Mouse (Mus musculus) thymus, postnatal 36 days (tissue): ENCODE data around the gene Bcl7c.
"Not testable (repeated sequence)": the region's sequence is repeated elsewhere in the genome, so short reads cannot be mapped to it uniquely, and the experiment has no call there.

Source experiments
- DNase-seq, 2 experiments: peaks; one replicate each; pipeline ENCODE4 v3.0.0; 2022; ENCODE audit warnings: mixed read lengths in 2 of 2

The Bcl7c gene

DNA sequence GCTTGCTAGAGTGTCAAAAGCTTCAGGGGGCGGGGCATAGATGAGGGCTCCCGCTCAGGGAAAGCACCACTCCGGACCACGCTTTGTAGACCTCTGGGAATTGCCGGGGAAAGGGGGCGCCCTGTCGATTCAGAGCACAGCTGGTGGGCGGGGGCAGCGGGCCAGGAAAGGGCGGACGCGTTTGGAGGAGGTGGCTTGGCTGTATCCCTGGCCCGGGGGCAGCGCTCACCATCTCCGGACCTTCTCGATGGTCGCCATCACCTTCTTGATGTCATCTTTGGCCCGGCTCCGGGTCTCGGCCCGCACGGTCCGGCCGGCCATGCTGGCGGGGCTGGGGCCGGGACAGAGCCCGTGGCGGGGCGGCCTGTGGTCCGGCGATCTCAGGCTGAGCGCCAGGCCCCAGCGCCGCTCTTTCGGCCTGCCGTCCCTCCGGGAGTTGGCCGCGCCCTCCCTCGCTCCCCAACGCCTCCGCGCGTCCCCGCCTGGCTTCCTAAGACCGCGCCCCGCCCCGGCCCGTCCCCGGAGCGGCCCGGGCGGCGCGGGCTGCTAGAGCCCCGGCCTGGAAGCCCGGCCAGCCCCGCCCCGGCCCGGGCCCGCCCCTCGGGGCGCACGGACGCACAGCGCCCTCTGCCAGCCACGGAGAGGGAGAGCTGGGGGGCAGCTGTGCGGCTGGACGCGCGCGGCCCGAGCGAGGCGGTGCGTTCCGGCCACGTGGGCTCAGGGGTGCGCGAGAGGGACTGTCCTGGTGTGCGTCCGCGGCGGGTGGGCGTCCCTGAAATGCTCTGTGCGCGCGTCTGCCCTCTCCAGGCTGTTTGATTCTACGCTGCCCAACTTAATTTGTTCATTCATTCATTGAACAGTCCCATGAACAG, at the start of gene Bcl7c:
Gene Bcl7c, minus strand, starts transcription at position 727 of the 872 bp plus-strand sequence.
- DNase-seq = peak; percentile 82

DNA sequence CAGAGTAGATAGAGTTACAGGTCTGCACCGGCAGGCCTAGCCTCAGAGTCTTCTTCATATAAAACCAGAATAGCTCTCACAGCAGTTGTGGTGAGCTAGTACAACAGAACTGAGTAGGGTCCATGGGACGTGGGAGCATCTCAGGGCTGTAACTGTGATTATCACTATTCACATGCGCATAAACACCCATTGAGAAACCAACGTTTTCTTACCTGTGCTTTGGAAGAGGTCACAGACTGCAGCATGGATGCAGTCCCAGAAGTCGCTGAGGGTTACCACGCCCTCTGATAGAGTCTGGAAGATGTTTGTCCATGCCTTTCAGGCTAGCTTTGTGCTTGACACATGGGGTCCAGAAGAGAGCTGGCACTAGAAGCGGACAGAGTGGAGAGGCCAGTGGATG, 45.0 kb upstream of the Bcl7c start:
- no peak for DNase-seq

DNA sequence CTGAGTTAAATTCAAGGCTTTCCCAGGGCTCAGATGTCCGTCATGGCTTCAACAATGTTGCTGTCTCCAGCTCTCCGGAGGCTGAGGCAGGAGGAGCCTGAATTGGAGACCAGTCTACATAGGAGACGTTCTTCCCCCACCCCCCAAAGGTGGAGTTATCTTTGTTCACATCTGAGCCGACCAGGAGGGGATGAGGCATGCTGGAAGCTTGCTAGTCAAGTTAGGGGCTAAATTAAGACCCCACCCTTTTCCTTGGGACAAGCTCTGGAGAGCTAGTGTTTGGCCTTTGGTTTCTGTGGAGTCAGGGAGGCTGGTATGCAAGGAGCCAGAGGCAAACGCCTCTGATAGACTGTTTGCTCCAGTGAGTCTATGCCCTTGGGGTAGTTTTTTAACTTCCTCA, 44.4 kb upstream of the Bcl7c start:
- no peak for DNase-seq

DNA sequence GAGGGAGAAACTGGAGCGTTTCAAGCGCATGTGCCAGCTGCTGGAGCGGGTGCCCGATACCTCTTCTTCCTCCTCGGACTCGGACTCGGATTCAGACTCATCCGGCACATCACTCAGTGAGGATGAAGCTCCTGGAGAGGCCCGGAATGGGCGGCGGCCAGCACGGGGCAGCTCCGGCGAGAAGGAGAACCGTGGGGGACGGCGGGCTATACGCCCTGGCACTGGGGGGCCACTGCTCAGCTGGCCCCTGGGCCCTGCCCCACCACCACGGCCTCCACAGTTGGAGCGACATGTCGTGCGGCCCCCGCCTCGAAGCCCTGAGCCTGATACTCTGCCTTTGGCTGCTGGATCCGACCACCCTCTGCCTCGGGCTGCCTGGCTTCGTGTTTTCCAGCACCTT, 43.3 kb upstream of the Bcl7c start:
- DNase-seq = no peak

DNA sequence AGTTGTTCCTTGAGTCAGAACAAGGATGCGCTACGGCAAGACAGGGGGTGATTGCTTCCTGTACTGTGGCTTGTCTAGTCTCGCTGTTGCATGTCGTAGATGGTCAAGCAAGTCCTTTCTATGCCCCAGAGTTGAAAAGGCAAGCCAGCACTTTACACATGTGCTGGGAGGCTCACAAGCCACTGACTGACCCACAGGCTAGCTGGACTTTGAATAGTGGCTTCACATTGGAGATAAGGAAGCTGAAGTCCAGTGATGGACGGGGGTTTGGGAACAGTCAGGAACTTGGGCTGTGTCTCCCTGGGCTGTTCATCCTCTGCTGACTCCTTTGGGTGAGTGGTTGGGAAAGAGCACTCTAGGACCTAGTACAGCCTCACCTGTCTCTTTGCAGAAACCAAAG, 42.9 kb upstream of the Bcl7c start:
- no peak for DNase-seq

DNA sequence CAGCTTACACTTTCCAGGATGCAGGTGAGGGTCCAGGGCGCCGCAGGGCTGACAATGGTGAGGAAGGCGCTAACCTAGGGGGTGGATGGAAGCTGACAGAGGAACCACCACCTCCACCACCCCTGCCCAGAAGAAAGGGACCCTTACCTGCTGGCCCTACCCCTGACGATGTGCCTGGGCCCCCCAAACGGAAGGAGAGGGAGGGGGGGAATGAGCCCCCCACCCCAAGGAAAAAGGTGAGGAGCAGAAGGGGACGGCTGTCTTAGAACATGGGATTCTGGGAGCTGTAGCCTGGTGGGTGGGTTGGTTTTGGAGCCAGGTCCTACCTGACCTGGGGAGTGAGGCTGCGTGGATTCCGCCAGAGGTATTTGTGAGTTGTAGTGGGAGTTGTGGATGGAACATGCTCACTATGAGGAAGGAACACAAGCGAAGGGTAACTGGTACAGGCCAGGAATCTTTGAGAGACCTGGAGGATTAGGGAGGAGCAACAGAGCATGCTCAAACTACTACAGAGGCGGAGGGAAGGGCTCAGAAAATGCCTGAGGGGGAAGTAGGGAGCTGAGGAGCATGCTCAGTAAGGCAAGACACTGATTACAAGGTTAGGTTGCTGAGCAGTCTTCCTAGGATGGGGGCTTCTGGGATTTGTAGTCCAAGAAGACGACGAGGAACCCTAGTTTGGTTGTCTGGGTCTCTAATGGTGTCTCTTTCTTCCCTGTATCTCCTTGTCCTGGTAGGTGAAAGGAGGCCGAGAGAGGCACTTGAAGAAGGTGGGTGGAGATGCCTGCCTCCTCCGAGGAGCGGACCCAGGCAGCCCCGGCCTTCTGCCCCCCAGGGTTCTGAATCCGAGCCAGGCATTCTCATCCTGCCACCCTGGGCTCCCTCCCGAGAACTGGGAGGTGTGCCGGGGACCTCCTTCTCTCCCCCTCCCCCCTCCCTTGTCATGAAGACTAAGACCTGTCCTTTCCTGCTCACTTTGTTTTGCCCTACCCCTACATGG, 41.7 kb upstream of the Bcl7c start:
- DNase-seq = no peak

DNA sequence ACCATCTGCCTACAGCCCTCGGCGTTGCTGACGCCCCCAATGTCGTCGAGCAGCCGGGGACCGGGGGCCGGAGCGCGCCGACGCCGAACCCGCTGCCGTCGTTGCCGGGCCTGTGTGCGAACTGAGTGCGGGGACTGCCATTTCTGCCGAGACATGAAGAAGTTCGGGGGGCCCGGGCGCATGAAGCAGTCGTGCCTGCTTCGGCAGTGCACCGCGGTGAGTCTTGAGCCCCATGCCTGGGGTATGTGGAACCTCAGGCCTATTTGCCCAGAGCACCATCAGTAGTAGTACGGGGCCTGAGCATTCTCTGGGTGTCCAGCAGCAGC, 39.5 kb upstream of the Bcl7c start:
- no peak for DNase-seq

DNA sequence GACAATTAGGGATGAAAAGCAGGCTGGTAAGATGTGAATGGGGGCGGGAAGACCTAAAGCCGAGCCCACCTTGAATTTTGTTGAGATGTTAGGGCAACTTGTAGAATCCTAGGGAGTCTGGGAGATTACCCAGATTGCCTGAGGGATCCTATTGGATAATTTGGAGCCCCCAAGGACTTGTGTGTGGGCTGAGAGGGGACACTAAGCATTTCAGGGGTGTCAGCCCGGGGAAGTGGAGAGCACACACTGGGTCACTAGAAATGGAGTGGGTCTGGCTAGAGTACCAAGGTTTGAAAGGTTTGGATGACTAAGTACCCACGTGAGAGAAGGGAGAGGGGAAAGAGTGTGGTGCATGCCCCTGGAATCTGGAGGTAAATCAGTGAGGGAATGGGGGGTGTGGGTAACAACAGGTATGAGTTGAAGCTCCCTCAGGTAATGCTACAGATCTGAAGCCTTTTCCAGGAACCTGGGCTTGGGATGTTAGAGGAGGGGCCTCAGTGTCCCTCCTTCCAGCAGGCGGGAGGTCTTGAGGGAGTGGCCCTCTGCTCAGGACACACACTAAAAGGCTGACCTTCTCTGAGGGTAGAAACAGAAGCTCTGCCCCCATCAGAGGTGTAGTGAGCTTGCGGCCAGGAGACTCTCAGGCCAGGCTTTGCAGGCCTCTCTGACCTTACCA, 39.0 kb upstream of the Bcl7c start:
- DNase-seq = no peak

DNA sequence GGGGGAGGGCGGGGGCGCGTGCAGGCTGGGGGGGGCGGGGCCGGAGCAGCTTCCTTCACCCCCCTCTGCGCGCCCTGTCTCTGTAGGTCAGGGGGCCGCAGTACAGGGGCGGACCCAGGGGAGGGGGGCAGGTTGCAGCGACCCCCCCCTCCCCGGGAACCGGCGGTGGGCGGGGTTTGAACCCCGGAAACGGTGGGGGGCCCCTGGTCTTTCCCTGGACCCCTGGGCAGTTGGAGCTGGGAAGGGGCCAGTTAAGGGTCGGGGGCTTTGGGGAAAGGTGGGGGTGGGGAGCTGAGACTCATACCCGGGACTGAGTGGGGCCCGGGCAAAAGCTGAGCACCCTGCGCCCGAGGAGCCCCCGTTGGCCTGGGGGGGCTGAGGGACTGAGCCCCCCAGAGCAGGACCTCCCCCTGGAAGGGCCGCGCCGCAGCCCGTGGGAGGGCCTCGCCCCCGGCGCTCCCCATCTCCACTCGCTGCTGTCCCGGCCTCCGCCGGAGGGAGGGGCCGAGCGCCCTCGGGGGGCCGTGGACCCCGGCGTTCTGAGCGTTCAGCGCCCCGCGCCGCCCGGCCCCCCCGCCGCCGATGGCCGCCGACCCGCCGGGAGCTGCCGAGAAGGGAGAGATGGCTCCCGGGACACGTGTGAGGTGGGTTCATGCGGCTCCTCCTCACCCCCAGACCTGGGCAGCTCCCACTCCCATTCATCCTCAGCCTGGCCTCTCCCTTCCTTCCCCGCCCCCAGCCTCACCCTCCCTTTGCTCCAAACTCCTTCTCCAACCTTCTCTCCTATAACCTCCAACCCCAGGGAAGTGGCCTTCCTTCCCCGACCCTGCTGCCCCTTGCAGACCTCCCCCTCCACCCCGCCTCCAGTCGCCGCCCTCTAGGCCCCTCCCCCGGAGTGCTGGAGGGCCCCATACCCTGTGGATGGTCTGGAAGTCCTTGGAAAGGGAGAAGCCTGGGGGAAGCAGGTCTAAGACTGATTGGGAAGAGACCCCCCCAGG, 38.1 kb upstream of the Bcl7c start:
- DNase-seq = peak; percentile 36 to 62

DNA sequence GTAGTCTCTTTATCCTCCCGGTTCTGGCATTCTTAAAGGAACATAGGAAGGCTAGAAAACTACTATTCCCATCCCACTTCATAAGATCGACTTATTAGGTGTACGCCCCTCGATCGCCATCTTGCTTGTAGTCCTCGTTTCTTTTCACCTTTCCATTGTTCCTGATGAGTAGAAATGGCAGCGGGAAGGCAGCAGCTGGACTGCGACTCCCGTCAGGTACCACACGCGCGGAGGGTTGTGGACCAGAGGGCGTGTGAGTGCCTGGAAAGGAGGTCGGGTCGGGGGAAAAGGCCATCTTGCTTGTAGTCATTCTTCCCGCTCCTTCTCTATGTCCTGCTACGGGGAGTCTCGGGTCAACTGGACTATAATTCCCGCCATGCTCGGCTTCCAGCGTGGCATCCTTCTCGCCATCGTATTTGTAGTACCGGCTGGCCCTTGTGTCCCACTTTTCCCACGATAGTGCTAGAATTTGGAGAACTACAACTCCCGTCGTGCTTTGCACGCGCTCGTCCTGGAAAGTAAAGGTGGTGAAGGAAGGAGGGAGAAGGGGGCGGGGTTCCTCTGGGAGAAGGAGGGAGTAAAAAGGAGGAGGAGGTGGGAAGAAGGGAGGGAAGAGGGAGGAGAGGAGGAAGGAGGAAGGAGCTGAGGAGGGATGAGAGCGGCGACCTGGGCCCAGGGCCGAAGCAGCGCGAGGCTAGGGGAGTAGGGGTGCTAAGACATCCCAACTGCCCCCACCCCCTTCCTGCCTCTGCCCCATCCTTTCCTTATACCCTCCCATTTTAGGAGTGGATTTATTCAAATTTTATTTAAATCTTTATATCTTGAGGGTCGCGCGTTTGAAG, 37.1 kb upstream of the Bcl7c start:
- peak; percentile 71 to 74 for DNase-seq

DNA sequence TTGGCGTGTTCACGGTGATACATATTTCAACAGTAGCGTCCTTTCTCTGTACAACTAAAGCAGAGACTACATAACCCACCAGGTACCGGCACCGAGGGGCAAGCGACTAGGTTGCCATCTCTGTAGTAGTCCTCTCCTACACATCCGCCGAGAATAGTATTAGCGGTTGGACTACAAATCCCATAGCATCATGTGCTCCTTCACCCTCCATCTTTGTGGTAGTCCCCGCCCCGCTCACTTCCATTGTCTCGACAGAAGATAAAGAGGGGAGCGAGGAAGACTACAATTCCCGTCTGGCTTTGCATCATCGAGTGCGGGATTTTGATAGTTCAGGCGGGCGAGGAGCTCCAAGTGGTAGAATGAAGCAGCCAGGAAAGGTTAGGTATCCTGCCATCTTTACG, 36.5 kb upstream of the Bcl7c start:
- peak; percentile 84 to 89 for DNase-seq

DNA sequence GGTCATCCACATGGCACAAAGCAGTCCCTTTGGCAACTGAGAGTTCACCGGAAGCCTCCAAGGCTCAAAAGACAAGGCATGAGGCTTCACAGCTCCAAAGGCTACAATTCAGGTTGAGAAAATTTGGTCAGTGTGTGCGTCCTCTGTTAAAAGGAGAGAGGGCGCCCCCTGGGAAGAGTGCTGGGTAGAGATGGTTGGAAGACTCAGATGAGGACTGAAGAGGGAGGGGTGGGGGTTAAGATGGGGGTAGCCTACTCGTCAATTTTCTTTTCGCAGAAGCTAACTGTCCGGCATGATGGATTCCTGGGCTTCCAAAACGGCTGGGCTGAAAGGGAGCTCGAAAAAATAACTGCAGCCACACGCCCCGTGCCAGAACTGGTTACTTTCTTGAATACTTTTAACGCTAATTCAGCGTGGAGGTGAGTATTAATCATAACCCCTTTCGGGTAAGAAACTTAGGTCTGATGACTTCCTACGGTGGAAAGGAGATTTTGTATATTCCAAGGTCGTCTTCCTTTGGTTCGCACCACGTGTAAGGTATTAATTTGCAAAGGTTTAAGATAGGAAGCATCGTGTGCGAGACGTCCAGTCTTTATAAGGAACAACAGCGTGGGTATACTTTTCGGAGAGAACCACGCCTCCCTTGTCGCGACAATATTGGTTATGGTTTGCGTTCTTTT, 35.8 kb upstream of the Bcl7c start, which contains the start of gene Fbxl19:
Gene Fbxl19, plus strand, starts transcription at position 178 of the 680 bp plus-strand sequence.
- peak; percentile 72 to 75 for DNase-seq

DNA sequence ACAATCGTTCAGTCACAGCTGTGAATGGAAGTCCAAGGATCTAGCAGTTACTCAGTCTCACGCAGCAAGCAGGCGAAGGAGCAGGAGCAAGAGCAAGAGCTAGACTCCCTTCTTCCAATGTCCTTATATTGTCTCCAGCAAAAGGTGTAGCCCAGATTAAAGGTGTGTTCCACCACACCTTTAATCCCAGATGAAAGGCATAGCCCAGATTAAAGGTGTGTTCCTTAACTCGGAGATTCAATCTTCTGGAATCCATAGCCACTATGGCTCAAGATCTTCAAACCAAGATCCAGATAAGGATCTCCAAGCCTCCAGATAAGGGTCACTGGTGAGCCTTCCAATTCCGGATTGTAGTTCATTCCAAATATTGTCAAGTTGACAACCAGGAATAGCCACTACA, 23.3 kb upstream of the Bcl7c start, which contains the start of gene Ctf2:
Gene Ctf2, minus strand, starts transcription at position 101 of the 400 bp plus-strand sequence.
- DNase-seq = not testable (repeated sequence)

DNA sequence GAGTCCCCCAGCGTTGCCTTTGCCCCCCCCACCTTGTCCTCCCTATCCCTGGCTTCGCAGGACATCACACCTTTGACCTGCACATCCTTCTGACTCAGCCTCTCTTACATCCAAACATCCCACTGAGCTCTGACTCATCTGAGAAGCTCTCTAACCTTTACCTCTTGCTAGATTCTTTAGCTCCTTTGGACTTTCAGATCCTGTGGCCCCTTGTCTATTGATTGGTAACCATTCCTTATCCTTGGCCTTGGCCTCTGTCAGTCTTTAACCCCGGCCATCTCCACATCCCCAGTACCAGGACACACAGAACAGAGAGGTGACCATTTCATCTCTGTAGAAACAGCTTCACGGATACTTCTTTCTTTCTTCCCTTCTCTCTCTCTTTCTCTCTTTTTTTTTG, 21.4 kb upstream of the Bcl7c start:
- DNase-seq = no peak

DNA sequence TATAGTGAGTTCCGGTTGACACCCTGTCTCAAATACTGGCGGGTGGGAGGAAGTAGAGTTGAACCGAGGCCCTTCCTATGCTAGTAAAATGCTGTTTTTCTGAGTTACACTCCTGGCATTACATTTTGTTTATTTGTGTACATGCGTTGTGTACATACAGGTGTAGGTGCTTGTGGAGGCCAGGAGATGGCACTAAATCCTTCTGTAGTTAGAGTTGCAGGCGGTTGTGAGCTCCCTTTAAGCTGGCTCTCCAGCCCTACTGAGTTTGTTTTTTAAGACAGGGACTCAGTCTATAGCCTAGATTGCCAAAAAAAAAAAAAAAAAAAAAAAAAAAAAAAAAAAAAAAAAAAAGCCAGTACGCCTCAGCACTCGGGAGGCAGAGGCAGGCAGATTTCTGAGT, 19.2 kb upstream of the Bcl7c start:
- DNase-seq = no peak

DNA sequence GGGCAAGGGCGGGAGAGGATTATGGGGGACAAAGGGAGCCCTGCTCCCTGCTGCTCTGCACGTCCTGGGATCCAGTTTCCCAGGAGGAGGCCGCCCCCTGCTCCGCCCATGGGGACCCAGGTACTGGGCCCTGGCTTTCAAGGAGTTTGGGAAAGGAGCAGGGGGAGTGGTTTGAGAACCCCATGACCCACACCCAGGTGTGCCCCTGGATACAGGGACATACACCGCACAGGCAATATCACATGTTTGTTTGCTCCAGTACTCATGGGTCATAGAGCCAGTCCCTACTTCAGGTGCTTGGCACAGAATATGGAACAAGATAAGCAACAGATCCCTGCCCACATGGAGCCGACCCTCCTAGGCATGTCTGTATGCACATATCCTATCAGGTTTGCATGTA, 17.2 kb upstream of the Bcl7c start:
- no peak for DNase-seq

DNA sequence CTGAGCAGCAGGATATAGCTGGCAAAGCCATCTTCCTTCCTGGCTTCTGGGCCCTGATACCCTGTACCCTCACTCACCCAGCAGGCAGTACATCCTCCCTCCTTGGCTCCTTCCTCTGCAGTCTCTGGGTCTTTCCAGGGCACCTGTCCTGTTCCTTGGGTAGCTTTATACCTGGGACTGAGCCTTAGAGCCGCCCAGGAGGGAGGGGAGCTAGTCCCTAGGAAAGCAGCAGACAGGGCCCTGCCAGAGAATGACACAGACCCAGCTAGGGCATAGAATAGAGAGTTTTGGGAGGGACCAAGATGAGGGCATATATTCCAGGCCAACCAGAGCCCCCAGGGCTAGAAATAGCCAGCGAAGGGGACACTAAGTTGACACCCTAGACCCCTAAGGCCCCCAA, 16.8 kb upstream of the Bcl7c start:
- DNase-seq = no peak

DNA sequence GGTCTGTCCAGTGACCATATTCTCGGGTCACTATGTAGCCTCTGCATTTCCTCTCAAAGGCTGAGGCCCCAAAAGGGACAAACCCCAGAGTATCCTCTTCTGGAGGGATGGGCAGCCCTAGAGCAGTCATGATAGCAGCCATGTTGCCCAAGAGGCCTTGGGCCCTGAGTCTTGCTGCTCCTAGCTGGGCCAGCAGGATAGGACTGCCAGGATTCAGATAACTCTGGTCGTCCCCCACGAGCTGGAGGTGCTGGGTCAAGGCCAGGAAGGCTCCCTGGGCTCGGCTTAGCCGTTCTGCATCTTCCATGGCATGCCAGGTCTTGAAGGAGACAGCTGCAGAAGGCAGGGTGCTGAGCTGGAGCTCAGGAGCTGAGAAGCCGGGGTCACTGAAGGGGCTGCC, 10.5 kb upstream of the Bcl7c start:
- DNase-seq = no peak

DNA sequence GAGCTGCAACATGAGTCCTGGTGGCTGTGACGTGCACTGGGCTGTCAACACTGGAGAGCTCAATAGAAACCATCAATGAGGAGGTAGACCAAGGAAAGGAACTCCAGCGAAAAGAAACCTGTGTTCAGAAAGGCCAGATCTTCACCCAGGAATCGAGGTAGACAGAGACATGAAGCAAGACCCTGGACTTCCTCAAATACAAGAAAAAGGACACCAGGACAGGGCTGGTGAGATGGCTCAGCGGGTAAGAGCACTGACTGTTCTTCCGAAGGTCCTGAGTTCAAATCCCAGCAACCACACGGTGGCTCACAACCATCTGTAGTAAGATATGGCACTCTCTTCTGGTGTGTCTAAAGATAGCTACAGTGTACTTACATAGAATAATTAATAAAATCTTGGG, 9.6 kb upstream of the Bcl7c start:
- no peak for DNase-seq

DNA sequence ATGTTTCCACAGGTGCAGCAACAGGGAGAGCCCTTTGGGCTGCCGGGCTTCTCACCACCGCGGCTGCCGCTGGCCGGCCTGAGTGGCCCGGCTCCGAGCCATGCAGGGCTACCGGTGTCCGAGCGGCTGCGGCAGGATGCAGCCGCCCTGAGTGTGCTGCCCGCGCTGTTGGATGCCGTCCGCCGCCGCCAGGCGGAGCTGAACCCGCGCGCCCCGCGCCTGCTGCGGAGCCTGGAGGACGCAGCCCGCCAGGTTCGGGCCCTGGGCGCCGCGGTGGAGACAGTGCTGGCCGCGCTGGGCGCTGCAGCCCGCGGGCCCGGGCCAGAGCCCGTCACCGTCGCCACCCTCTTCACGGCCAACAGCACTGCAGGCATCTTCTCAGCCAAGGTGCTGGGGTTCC, 8.3 kb upstream of the Bcl7c start:
- DNase-seq = peak; percentile 70 to 72
